Mouse (Mus musculus) left cerebral cortex, adult 2 months (tissue): ENCODE measurements around the gene Map3k4. TPM values are rescaled to one million over a fixed set of nuclear protein-coding genes. Genes with fewer than 3 reads are reported as not detected.
A peak's percentile ranks its signal among the peaks of the same experiment; 100 is the strongest.

Experiments
- DNase-seq, 2 experiments: peaks; one replicate each; pipeline ENCODE4 v3.0.0; 2021 to 2022; ENCODE audit warnings: low spot score in 2 of 2, mixed read lengths in 1 of 2; ENCODE audit errors: extremely low spot score in 1 of 2
- H3K27ac ChIP-seq: fragments of 200-600 bp; 2 replicates; pipeline ENCODE4 v1.8.1; 2022
- H3K4me3 ChIP-seq: fragments of 200-600 bp; 2 replicates; pipeline ENCODE4 v1.8.1; 2022
- CTCF ChIP-seq: fragments of 200-600 bp; IDR thresholded peaks from 2 replicates; pipeline ENCODE4 v1.8.1; 2022; ENCODE audit warnings: antibody characterized with exemption, mild to moderate bottlenecking, moderate library complexity
- intact Hi-C: fragments of 180-260 bp; cut with DNase I; formaldehyde crosslinking; loops from one replicate; pipeline ENCODE4 v1.15.1; 2025
- total RNA-seq, 2 experiments: library from RNA; stranded (reverse); gene quantifications; 2 replicates each; pipeline ENCODE4 v1.2.3; 2021

The Map3k4 gene
- total RNA-seq, 2 experiments from 2014 or later = 50.0 to 50.2 TPM

DNA sequence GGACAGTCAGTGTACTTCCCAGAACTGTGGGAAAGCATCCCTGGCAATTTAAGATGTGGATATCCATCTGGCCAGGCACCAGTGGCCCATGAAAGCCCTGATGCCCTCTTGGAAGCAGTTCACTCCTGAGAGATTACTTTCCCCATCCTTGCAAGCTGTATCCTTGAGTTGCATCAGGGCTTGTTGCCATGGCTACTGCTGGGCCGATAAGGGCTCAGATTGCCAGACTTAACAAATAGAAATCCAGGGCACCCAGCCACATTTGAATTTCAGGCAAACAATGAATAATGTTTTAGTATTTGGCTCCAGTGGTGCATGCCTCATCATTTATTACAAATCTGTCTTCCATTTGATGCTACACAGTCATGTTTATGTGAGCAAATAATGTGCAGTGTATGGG is 130.8 kb downstream of the Map3k4 start:
- TF ChIP-seq CTCF = no peak
- no peak overlapping the region for H3K4me3 ChIP-seq
- intact Hi-C loops = no loop called here
- peak in 1 of 2 experiments; percentile 36 for DNase-seq
- H3K27ac ChIP-seq = no peak overlapping the region; the same call in 1 of the 2 replicates

DNA sequence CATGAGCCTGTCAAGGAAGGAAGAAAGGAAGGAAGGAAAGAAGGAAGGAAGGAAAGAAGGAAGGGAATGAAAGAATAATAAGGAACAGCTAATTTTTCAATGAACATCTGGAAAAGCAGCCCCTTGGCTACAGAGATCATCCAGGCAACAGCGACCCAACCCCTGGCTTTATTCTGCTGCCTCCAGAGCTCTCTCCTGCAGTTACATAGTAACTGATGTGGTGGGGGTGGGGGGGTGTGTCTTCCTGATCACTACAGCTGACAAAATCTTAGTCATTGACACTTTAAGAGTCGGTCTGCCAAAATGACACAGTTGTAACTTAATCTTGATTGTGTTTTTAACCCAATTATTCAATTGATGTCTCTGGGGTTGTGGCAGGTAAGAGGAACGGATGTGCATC is 132.3 kb downstream of the Map3k4 start:
- H3K4me3 ChIP-seq = no peak overlapping the region
- TF ChIP-seq CTCF = no peak
- intact Hi-C loops = no loop called here
- H3K27ac ChIP-seq = no peak overlapping the region
- DNase-seq = no peak

GRCm38 (mm10) chr17:12185855-12186254 is 132.7 kb downstream of the Map3k4 start:
- no peak overlapping the region for H3K4me3 ChIP-seq
- no peak for TF ChIP-seq CTCF
- intact Hi-C loops = no loop called here
- no peak for DNase-seq
- H3K27ac ChIP-seq = no peak overlapping the region

- no peak overlapping the region for H3K27ac ChIP-seq
- no peak for DNase-seq
- no peak overlapping the region for H3K4me3 ChIP-seq
- intact Hi-C loops = no loop called here
- no peak for TF ChIP-seq CTCF
These were observed 134.3 kb downstream of the Map3k4 start for GRCm38 (mm10) chr17:12184283-12184682.

DNA sequence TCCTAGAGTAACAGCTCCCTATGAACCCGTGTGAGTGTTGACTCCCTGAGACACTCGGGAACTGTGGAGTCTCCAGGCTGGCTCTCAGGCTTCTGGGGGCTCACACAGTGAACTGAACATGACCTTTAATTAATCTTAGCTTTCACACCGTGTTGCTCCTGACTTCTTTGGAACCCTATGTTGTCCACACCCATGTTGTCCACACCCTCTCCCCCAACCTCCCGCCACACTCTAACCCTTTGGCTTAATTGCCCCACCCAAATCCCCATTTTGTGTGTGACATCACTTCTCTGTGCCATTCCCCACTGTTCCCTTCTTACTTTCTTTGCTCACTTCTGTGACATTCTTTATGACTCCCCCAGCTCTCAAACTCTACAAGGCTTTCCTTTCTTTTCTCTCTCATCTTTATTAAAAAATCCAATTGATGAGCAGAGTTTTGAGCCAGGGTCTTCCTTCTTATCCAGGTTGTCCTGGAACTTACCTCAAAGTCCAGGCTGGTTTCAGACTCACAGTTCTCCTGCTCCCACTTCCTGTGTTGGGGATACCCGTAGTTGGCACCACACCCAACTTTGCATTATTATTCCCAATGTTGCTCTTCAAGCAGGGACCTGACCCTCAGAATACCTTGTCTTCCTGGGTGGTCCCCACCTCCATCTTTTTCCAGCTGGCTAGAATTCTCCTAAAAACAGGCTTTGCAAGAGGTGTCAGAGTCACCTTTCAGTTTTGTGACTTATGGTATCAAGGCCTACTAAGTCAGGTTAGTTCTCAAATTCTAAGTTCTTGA is 135.7 kb downstream of the Map3k4 start:
- Histone ChIP-seq H3K4me3 (no peak overlapping the region), H3K27ac (no peak overlapping the region)
- intact Hi-C loops = no loop called here
- DNase-seq = no peak
- TF ChIP-seq CTCF = no peak

- Histone ChIP-seq H3K4me3 (no peak overlapping the region), H3K27ac (no peak overlapping the region)
- no peak for DNase-seq
- no peak for TF ChIP-seq CTCF
- intact Hi-C loops = no loop called here
These were observed 138.8 kb downstream of the Map3k4 start for GRCm38 (mm10) chr17:12179766-12180165.

- TF ChIP-seq CTCF = no peak
- H3K4me3 ChIP-seq = no peak overlapping the region
- DNase-seq = no peak
- intact Hi-C loops = no loop called here
- no peak overlapping the region for H3K27ac ChIP-seq
These were observed 139.3 kb downstream of the Map3k4 start for GRCm38 (mm10) chr17:12179339-12179738.

Other genes starting within 250 kb of the Map3k4 start
- gene Agpat4, start 200.1 kb downstream of the Map3k4 start, total RNA-seq = 10 to 100 TPM; 55.8 to 59.3 TPM
- under 1 TPM in 1 of 2 experiments, not detected in 1; 0.11 TPM for gene Plg, start 59.8 kb upstream of the Map3k4 start, total RNA-seq
- gene Slc22a3, start 188.9 kb upstream of the Map3k4 start, total RNA-seq = 1 to 10 TPM; 1.9 to 2.8 TPM